Mouse (Mus musculus): ENCODE results near the gene Sebox.

Gene Sebox

DNA sequence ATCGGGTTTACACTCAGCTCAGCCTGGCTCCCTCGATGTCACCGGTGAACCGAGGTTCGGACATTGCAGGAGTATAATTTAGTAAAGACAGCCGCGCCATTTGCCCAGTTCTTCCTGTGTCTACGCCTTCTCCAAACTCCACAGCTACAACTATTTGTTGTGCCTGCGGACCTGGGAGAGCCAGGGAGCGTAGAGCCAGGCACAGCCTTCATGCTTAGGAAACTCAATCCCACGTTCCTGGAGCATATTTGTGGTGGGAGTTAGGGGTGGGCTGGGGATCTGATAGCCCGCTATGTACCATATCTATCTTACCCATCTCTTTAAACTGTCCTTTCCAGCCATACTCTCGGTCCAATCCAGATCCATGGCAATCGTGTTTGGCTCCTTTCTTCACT, 33.4 kb downstream of the Sebox start:
- DNase-seq, result no peak

DNA sequence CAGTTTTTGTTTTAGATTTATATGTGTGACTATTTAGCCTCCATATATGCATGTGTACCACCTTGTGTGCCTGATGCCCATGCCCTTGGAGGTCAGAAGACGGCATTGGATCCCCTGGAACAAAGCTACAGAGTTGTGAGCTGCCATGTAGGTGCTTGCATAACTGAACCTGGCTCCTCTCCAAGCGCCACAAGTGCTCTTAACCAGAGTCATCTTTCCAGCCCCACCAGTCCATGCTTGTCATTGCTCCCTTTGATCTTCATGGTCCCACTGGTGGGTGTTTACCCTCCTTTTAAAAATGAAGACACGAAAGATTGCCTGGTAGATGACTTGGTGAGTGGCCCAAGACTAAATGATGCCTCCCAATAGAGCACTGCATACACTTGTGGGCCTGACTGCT, 37.1 kb downstream of the Sebox start:
- DNase-seq, result no peak

DNA sequence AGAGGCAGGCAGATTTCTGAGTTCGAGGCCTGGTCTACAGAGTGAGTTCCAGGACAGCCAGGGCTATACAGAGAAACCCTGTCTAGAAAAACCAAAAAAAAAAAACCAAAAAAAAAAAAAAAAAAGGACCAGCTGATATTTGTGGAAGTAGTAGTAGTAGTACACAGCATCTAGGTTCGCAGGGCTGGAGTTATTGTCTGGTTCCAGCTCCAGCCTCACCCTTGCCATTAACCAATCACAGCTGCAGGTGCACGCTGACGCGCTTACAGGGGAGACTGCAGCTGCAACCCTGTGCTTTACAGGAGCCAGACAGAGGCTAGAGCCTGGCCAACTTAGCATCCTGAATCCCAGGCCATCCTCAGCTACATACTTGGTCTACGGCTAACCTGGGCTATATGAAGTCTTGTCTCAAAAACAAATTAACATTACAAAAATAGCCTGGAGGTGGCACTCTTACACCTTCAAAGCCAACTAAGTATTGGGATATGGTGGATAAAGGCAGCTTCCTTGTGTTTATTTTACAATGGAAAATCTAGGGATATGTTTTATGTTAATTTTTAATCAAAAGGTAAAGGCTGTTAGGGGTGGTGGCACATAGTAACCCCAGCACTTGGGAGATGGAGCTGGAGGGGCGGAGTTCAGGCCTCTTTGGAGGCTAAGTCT, 41.3 kb downstream of the Sebox start:
- no peak for DNase-seq

DNA sequence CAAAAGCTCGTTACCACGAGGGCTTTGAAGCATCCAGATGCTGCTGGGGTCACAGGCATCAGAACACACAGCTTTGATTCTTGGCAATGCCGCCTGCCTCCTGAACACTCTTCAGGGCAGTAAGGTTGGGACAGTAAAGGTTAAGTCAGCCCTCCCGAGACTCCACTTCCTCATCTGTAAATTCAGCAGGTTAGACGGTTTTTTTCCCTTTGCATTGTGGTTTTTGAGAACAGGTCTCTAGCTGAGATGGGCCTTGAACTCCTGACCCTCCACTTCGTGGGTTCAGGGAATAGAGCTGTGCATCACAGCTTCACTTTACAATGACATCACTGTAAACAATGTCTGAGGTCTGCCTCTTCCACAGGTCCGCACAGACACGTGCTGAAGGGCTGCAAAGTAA, 41.9 kb downstream of the Sebox start:
- DNase-seq, result no peak

DNA sequence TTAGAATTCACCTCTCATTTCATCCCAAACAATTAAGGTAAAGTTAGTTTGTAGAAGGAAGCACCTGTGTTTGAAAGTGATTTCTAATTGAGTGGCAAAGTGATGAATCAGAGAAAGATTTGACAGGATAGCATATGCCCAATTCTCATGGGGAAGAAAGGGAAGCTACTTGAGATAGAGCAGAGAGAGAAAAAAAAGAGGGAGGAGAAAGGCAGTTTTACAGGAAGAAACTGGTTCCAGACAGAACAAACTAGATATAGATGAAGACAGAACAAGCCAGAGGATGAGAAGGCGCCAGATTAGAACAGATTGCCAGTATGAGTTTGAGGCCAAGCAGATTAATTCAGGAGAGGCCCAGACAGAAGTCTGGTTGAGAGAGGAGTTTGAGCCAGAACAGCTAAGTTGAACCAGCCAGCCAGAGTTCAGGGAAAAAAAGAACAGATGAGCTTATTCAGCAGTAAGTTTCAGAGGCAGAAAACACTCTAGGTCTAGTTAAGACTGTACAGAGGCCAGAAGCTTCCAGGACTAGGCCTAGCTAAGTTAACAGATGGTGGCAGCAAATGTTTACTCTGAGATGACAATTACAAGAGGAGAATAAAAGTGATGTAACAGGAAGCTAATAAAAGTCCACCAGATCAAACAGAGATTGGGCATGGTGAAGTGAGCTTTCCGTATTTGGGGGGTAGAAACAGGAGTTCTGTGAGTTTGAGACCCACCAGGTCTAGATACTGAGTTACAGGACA, 44.6 kb downstream of the Sebox start:
- no peak for DNase-seq

DNA sequence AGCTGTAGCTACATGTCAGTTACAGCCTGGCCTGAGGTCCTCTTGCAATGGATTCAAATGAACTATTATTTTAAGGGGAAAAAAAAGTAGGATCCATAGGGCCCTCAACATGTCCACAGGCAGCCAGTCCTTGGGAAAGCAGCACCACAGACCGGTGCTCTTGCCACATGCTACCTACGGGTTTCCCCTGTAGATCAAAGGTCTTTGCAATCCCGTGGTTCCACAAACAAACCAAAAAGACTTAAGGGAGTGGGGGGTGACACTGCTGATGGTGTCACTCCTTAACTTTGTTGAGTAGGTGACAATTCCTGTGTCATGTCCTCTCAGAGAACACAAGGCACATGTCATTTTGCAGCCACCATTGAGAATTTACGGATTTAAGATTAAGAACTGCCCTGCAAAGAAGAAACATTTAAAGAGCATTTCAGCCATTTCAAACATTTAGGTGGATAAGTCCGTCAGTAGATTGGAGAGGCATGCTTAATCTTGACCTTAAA, 46.3 kb downstream of the Sebox start:
- DNase-seq, result no peak

DNA sequence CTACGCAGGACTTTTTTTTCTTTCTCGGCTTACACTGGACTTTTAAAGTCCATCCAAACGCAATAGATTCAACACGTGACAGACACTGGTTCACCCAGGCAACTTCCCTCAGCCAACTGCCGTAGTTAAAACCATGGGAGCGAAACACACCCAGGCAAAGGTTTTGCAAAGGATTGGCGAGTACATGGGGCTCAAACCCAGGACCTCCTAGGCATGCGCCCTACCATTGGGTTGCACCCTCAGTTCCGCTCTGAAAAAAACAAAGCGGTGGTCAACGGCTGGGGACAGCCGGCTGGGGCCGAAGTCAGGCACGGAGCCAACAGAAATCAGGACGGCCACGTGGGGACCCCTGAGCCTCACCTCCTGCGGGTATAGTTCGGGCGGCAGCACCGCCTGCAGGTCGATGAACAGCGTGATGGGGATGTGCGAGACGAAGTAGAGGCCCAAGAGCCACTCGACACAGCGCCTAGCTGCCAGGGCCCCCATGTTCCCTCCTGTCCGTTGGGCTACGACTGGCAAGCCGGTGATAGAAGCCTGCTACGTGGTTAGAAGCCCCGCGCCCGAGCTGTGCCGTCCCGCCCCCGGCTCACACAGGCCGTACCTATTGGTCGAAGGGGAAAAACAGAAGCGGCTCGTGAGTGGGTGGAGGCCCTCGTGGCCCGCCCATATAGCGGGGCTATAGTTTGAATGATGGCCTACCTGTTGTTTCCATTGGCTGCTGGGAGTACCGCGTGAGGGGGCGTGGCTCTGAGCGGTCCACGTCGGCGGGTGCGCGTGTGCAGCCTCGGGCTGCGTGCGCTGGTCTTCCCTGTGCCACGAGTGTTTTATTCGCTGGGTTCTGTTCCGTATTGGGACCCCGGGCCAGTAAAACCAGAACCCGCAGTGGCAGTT, 47.2 kb downstream of the Sebox start, which contains the start of gene Tmem97:
Tmem97 (minus strand) TSS at position 610 of the 891 bp plus-strand sequence.
- peak; percentile 94 to 96 for DNase-seq

DNA sequence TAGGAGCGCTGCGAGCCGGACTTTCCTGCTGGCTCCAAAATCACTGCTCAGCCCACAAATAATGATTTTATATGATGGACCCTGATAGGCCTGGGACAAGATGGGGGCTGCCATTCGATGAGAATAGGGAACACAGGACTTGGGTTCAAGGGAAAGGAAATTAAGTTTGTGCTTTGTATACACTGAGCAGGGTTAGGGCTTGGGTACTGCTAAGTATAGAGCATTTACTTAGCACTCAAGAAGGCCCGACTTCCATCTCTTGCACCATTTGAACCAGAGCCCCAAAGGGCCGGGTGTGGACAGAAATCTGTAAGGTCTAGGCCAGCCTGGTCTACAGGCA, 47.8 kb downstream of the Sebox start:
- DNase-seq, result no peak

All from cerebellum, adult 18-20 months (tissue).